Mouse (Mus musculus) Patski (cell line): ENCODE data around the gene Cnksr3. TPM values are rescaled to one million over a fixed set of nuclear protein-coding genes. Genes with fewer than 3 reads are reported as not detected.

Experiments
- ATAC-seq: fragments of 100-300 bp; one replicate; pipeline ENCODE4 v1.8.0; 2021
- CTCF ChIA-PET: fragments of 350-600 bp; sonication (Branson Sonifier 250); formaldehyde crosslinking; loops from one replicate; lab custom pipeline; 2022; ENCODE audit warnings: inconsistent platforms; lab: Charles Lee
- POLR2A ChIA-PET: fragments of 350-600 bp; sonication (Branson Sonifier 250); formaldehyde crosslinking; loops from one replicate; lab custom pipeline; 2022; ENCODE audit warnings: antibody characterized with exemption, inconsistent platforms; lab: Charles Lee
- DNase-seq: peaks from one replicate; pipeline ENCODE4 v3.0.0-alpha.2; 2011; ENCODE audit warnings: low read depth, low spot score
- H3K27me3 ChIP-seq: fragments of 371-371 bp; one replicate; pipeline ENCODE4 v1.5.1; 2021
- CTCF ChIP-seq: fragments of 100-300 bp; IDR thresholded peaks from one replicate; pipeline ENCODE4 v1.5.1; 2021
- in situ Hi-C: fragments of 300-500 bp; cut with MboI; formaldehyde crosslinking; loops from 3 replicates; pipeline ENCODE4 v1.11.1; 2018; ENCODE audit warnings: low pct_unique_long_range_greater_than_20kb, mixed read lengths
- polyA plus RNA-seq: library from polyadenylated mRNA; unstranded; gene quantifications from one replicate; pipeline ENCODE4 v1.2.3, GENCODE M21; 2021

Cnksr3 gene
- polyA plus RNA-seq, 1 experiment from 2014 or later = 88.3 TPM

DNA sequence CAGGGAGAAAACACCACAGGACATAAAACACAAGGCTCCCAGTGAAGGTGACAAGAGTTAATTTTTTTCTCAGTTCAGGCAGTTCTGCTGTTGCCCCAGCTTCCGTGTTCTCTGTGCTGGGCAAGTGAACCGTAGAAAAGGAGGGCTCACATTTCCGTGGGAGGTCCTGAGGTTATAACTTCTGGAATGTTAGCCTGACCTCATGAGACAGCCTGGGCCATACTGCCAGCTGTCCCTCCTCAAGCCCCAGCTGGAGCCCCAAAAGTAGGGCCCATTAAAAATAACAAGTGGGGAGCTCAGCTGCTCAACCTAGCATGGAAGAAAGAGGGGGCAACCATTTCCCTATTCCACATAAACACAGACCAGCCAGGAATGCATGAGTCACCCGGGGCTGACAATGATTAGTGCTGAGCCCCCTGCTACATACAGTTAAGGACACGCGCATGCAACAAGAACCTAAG lies 28.8 kb downstream of the Cnksr3 start:
- peak; percentile 80 for DNase-seq
- ChIA-PET POLR2A (interaction anchor here (0.5 to 2.2 kb wide), 6 partner anchors 15 to 43 kb away, joined by 3 to 6 read pairs (median 3); partner anchors contain the start of gene Cnksr3), CTCF (interaction anchor here (0.9 to 1.6 kb wide), 2 partner anchors 23 to 25 kb away, joined by 3 to 5 read pairs; no protein-coding TSS in a partner anchor)
- ATAC-seq = peak; percentile 82
- no peaks in the 10 kb centered on the region for H3K27me3 ChIP-seq
- TF ChIP-seq CTCF = no peak
- in situ Hi-C loops = loop anchor here (25.0 kb wide), 1 partner anchor 1371 kb away; the partner anchor contains the start of genes Fbxo5 and Mtrf1l

DNA sequence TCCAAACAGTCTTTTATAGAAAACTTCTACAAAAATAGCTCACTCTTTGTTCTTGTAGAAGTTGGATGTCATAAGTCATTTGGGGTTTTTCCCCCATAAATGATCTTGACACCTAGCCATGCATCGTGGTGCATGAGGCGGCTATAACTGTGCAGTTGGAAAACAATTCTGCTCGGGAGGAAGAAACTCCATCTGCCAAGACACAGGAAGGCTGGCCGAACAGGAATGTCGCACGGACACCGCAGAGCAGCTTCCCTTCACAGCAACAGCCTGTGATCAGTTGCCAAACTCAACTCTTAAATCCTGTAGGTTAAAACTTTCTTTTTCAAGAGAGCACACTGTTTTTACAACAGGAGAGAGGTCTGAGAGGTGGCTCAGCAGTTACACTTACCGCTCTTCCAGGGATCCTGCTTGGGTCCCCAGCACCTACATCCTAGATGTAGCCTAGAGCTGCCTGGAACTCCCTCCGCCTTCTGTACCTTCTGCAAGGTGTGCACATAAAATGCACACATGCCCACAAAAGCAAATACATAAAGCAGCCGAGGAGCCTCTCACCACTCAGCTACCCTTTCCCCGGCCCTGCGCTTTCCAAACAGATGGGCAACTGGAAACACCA lies 29.4 kb downstream of the Cnksr3 start:
- peak; percentile 64 for DNase-seq
- CTCF ChIA-PET = interaction anchor here (0.9 to 1.6 kb wide), 3 partner anchors 23 to 25 kb away, joined by 3 to 5 read pairs (median 3); no protein-coding TSS in a partner anchor
- no peaks in the 10 kb centered on the region for H3K27me3 ChIP-seq
- in situ Hi-C loops = loop anchor here (25.0 kb wide), 1 partner anchor 1370 kb away; the partner anchor contains the start of genes Fbxo5 and Mtrf1l
- POLR2A ChIA-PET = interaction anchor here (0.5 to 2.2 kb wide), 6 partner anchors 16 to 43 kb away, joined by 3 to 6 read pairs (median 3); partner anchors contain the start of gene Cnksr3
- TF ChIP-seq CTCF = no peak
- ATAC-seq = peak; percentile 42

DNA sequence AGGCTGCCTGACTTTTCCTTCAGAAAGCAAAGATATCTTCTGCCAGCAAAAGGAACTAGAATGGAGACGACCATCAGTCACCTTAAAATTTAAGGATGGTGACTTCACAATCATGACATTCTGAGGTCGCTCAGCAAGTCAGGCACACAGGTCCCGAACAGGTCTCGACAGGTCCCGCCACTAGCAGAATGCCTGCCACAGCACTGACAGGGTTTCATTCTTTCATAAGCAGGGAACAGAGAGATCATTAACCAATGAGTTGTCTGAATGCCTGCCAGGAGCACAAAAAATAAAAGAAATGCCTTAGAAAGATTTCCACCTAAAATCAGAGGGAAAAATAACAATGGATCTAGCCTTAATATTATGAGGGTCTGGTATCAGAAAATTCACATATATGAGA lies 31.7 kb downstream of the Cnksr3 start:
- ATAC-seq (no peak), DNase-seq (no peak)
- in situ Hi-C loops = loop anchor here (25.0 kb wide), 1 partner anchor 1368 kb away; the partner anchor contains the start of genes Fbxo5 and Mtrf1l
- H3K27me3 ChIP-seq = no peaks in the 10 kb centered on the region
- POLR2A ChIA-PET = interaction anchor here (0.5 kb wide), 1 partner anchor 23 kb away, joined by 5 read pairs; no protein-coding TSS in a partner anchor
- TF ChIP-seq CTCF = no peak
- CTCF ChIA-PET = interaction anchor here (1.0 kb wide), 1 partner anchor 18 kb away, joined by 3 read pairs; no protein-coding TSS in a partner anchor

DNA sequence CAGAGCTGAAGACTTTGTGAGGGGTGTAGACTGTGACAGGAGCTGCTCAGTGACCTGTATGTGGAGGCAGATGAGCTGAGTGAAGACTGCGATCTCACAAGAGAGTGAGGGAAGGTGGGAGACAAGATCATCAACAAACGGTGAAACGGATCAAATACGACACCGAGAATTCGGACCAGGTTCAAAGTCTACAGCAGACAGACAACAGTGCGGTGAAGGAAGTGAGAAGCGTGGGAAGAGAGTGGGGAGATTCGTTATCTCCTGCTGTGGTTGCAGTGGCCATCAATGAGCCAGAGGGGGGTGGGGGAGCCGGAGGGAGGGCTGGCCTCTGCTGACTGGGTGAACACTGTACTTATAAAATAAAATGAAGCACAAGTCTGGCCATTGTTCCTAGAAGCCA lies 33.5 kb downstream of the Cnksr3 start:
- POLR2A ChIA-PET = interaction anchor here (0.8 kb wide), 1 partner anchor 21 kb away, joined by 3 read pairs; no protein-coding TSS in a partner anchor
- no peak for ATAC-seq

DNA sequence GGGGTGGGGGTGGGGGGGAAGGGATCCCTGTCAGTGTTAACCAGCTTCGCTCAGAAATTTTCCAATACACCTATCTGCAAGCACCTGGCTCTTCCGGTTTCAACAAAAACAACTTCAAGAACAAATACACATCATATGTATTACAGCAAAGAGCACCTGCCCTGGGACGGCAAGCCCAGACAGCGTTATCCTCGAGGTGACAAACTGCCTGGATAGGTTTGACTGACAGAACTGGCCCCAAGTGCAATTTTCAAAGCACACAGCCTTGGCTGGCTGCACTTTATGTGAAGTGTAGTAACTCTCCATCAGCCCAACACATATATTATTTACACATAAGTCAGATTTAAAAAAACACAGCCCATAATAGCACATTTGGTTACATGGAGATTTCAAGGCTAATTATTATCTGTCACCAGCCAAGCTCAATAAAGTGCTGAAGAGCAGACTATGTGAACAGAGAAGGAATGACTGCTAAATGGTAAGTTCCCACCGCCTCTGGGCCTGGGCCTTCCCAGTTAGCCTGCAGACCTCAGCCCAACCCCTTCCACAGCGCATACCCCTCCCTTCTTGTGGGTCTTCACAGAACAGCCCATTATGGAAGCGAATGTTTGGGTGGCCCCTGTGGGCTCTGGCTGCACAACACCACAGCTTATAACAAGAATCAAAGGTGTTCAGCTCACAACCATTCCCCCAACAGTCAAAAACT lies 35.7 kb downstream of the Cnksr3 start:
- CTCF ChIA-PET = no interaction called here
- H3K27me3 ChIP-seq = no peaks in the 10 kb centered on the region
- ATAC-seq (no peak), DNase-seq (no peak)
- in situ Hi-C loops = loop anchor here (25.0 kb wide), 1 partner anchor 1364 kb away; the partner anchor contains the start of genes Fbxo5 and Mtrf1l
- POLR2A ChIA-PET = no interaction called here
- TF ChIP-seq CTCF = no peak

More for the DNA sequence above, 33.5 kb downstream of the Cnksr3 start:
- DNase-seq = no peak
- CTCF ChIA-PET = interaction anchor here (0.9 kb wide), 1 partner anchor 8 kb away, joined by 3 read pairs; no protein-coding TSS in a partner anchor
- H3K27me3 ChIP-seq = no peaks in the 10 kb centered on the region
- in situ Hi-C loops = loop anchor here (25.0 kb wide), 1 partner anchor 1366 kb away; the partner anchor contains the start of genes Fbxo5 and Mtrf1l
- no peak for TF ChIP-seq CTCF

DNA sequence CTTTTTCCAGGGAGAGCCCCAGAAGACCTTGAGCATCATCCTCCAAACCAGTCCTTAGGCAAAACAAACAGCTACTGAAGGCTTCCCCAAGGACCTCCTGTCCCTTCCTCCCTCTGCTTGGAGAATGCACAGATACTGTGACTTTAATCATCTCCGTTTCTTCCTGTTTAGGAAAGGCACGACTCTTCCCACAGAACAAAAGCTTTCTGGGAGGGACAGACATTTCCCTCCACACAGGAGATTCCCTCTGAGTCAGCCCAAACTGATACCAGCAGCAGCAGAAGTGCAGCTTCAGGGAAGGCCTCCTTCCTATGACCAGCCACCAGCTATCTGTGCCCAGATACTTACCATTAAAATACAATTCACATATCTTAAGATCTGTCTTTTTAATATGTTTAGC lies 37.6 kb downstream of the Cnksr3 start:
- CTCF ChIA-PET = interaction anchor here (1.1 to 1.5 kb wide), 2 partner anchors 9 to 11 kb away, joined by 3 read pairs; no protein-coding TSS in a partner anchor
- no peak for DNase-seq

DNA sequence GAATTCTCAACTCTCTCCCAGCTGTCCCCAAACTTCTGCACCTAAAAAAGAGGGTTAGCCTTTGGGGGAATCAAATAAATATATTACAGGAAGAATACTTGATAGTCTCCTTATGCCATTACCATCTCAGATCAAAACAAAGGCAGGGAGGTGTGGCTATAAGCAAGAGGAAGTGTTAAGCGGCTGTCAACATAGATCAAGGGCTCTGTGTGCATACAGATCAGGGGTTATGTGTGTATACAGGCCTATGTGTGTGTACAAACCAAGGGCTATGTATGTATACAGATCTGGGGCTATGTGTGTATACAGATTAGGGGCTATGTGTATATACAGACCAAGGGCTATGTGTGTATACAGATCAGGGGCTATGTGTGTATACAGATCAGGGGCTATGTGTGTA lies 38.9 kb downstream of the Cnksr3 start:
- in situ Hi-C loops = no loop called here
- DNase-seq (no peak), ATAC-seq (no peak)
- ChIA-PET POLR2A (no interaction called here), CTCF (no interaction called here)
- no peak for TF ChIP-seq CTCF
- H3K27me3 ChIP-seq = no peaks in the 10 kb centered on the region

More for the DNA sequence above, 37.6 kb downstream of the Cnksr3 start:
- no peaks in the 10 kb centered on the region for H3K27me3 ChIP-seq
- in situ Hi-C loops = no loop called here
- TF ChIP-seq CTCF = no peak
- ATAC-seq = no peak
- POLR2A ChIA-PET = interaction anchor here (0.9 kb wide), 1 partner anchor 32 kb away, joined by 4 read pairs; no protein-coding TSS in a partner anchor

DNA sequence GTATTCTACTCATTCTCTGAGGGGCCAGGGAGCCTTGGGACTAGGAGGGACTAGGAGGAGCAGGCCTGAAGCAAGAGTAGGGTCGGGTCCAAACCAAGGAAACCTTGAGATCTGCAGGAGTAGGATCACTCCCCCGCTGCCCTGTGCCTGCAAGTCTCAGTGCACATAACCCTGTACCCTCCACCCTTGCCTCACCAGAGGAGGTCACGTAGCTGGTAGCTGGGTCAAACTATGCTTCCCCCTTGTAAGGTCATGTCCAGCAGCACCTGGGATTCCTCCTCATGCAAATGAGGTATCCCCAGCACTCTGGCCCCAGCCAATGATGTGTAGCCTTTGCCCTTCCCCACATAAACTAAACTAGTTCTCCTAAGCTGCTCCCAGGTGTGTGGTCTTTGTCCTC lies 41.6 kb downstream of the Cnksr3 start:
- DNase-seq (no peak), ATAC-seq (no peak)
- TF ChIP-seq CTCF = no peak
- CTCF ChIA-PET = no interaction called here
- POLR2A ChIA-PET = no interaction called here
- in situ Hi-C loops = no loop called here
- H3K27me3 ChIP-seq = no peaks in the 10 kb centered on the region

DNA sequence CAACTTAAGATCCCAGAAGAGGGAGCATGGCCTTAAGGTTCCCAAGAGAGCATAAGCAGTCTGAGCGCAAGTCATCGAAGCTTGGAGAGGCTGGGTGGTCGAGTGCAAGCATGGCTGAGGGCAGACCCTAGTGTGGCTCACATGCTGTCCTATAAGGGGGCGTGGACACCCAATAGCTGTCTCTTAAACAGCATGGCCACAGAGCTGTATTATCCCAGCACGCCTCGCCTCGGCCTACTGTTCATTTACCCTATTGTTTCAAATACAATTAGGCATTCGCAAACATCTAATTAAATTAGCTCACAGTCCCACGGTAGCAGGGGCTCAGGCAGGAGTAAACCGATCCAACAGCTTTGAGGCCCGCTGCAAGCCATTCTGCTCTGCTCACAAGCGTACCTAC lies 49.0 kb downstream of the Cnksr3 start:
- no peak for DNase-seq
- no peak for TF ChIP-seq CTCF
- H3K27me3 ChIP-seq = no peaks in the 10 kb centered on the region
- ChIA-PET CTCF (interaction anchor here (1.3 kb wide), 1 partner anchor 12 kb away, joined by 3 read pairs; no protein-coding TSS in a partner anchor), POLR2A (interaction anchor here (0.7 kb wide), 1 partner anchor 19 kb away, joined by 3 read pairs; no protein-coding TSS in a partner anchor)
- in situ Hi-C loops = no loop called here
- no peak for ATAC-seq

DNA sequence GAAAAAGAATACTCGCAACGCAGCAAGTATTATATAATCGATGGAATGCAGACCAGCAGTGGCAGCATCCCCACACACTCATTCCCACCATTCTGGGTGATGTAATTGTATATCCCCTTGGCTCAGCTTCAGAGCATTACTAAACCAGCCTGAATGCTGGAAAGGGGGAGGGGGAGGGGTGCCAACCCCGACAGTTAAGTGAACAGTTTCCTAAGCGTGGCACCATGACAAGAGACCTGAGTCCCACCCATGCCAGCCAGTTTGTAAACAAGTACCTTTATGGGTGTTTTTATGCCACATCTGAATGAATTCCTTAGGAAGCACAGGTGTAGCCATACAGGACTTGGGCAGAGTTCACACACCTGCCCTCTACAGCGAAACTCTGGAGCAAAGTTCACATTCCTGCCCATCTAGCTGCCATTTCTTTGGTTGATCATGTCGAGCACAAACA lies 53.0 kb downstream of the Cnksr3 start:
- in situ Hi-C loops = no loop called here
- TF ChIP-seq CTCF = no peak
- ATAC-seq = peak; percentile 64
- H3K27me3 ChIP-seq = no peaks in the 10 kb centered on the region
- ChIA-PET POLR2A (interaction anchor here (1.1 to 2.7 kb wide), 3 partner anchors 15 to 53 kb away, joined by 3 to 9 read pairs (median 5); partner anchors contain the start of gene Cnksr3), CTCF (interaction anchor here (2.1 kb wide), 1 partner anchor 24 kb away, joined by 5 read pairs; no protein-coding TSS in a partner anchor)
- no peak for DNase-seq
